Mouse (Mus musculus): ENCODE results near the gene Per1.

DNA sequence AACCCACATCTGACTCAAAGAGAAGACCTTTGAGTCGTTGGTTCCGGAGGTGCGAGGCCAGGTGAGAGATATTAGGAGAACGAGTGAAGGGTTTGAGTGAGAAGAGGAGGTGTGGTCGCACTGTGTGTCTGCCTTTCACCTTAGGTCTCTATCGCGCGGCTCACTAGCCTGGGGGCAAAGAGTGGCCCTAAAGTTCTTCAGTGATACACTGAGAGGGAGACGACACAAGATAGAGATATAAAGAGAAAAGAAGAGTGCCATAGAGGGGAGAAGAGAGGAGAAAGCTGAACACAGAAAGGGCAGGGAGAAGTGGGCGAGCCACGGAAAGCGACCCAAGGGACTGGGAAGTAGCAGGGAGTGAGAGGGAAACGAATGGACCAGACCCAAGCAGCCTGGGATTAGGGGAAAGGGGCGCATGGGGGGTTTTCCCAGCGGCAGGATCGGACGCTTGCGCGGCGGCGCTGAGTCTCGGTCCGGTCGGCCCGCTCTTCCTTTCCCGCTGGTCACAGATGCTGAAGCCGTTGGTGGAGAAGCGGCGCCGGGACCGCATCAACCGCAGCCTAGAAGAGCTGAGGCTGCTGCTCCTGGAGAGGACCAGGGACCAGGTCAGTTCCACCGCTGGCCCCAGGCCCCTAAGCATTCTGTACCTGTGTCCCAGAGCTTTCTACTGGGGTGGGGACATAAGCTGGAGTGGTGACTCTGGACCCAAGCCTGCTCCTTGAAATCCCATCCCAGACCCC lies 26.2 kb downstream of the Per1 start:
- TF ChIP-seq TAL1 (IDR thresholded peaks at IDR 0.05; ENCODE audit: low read length), result no peak
- TF ChIP-seq GATA1 (IDR thresholded peaks at IDR 0.05; ENCODE audit: low read length), result no peak

Data from erythroblast, embryonic 14.5 days (primary cell).